Mouse (Mus musculus): ENCODE measurements at regions not wholly inside any gene's neighbourhood (a gene's known extent, or its start where the extent isn't known, plus 50 kb on each side); places are given as distances from the start of the nearest gene placed in this dataset.

DNA sequence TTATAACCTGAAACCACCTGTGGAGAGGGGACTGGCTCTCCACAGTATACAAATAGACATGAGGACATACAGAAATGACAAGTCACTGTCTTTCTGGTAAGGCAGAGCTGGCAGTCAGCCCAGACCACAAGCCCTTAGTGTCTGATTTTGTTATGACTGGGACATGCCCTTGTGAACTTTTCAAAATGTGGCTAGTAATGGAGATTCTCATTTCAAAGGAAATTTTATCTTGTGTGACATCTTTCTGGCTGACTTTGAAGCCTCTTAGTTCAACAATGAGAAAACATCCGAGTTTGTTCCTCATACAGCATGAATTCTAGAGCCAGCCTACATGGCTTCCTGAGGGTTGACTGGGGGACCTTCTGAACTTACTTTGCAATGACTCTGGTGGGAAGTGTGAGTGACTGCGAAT is 173.8 kb upstream of the Rnaseh2b start:
- DNase-seq = peak; percentile 43

DNA sequence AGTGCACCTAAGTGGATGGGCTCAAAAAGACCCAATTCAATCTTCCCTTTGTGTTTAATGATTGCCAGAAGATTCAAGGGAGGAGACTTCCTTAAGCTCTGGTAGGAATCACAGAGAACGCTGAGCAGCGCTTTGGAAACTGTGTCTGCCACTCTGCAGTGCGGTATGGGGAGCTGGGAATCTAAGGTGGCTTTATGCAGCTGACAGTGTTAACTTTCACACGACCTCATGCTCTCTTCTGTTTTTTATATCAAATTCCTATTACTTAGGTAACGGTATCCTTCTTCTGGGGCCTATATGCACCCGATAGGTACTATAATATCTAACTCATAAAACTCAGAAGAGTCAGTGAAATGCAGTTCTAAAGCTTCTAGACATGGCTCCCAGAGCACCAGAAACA is 163.5 kb upstream of the Rnaseh2b start:
- DNase-seq = no peak

GRCm38 (mm10) chr14:62132353-62132816 is 160.0 kb upstream of the Rnaseh2b start:
- no peak for DNase-seq

DNA sequence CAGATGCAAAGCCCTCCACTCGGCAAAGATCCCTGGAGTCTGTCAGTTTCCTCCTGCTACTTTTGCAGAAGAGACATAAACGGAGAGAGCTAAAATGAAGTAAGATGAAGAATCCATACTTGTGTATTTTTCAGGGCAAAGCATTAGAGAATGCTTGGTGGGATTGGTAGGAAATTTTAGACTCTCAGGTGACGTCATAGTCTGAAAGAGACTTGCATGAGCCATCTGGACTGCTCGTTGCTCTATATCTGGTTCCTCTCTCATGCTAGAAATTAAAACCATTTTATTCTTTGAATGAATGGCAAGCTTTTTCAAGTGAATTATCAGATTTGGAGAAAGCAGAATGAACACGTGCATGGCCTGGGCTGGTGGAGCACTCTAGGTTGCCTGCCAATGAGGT is 154.4 kb upstream of the Rnaseh2b start:
- DNase-seq = no peak

- DNase-seq = no peak
Observed at GRCm38 (mm10) chr14:62144385-62145030, 147.9 kb upstream of the Rnaseh2b start.

DNA sequence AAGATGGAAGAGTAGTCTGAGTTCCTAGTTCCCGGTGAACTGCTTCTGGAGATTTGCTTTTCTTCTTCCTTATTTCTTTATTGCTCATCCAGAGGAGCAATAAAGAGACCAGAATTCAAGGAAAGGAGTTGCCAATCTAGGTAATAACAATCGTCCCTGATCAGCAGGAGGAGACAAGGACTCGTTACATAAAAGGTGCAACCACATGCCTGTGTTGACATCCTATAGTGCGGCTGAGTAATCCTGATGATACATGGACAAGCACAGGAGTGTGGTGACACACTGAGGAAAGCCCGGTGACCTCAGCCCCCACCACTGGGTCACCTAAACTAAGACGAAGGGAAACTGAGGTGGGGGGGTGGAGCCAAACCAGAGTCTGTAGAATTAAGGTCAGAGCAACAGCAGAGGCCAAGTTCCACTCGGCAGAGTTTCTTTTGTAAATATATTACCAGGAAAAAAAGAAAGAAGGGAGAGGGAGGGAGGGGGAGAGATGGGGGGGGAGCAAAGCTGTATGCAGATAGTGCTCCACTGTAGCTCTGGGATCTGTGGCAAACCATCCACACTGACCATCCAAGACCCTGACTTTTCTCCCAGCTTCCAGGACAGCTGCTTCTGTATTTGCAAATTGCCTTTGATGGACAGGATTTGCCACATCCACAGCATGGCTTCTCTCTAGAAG is 135.2 kb upstream of the Rnaseh2b start:
- no peak for DNase-seq

DNA sequence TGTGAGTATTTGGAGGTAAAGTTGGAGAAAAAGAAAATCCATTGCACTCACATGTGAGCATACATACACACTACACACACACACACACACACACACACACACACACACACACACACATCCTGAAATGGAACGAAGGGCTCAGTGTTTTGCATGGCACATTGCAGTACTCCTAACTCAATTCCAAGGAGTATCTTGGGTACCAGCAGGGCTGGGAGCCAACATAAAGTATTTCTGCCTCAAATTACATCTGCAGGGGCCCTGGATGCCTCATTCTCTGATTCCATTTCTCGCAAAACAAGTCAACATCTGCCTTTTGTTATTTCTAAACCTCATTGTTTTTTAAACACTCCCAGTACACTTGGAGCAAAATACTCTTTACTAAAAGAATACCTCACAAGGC is 132.7 kb upstream of the Rnaseh2b start:
- DNase-seq = no peak

DNA sequence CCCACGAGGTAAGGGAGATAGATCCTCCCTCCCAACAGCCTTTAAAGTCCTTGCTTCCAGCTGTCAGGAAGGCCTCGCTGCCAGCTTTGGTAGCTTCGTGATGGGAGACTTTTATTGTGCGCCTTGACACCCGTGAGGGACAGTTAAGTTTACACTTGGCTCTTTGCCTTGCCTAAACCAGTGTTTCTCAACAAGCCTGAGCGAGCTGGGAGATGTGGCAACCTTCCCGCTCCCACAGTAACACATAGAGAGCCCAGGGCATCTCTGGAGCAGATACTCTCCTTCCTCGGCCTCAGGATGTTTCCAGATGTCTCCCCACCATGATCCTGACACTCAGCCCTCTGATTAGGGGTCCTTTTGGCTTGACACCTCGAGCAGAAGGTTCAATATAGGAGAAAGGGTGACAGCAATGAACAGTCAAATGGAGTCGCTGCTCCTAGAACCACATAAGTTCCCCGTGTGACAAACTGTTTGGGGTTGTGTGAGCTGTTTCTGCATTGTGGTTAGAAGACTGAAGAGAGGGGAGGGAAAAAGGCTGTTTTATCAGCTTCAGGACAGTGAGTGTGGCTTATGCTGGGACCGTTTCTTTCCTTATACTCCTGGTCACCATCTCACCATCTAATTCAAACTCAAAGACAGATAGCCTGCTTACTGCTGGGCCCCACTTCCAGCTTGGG is 129.1 kb upstream of the Rnaseh2b start:
- peak; percentile 77 for DNase-seq

DNA sequence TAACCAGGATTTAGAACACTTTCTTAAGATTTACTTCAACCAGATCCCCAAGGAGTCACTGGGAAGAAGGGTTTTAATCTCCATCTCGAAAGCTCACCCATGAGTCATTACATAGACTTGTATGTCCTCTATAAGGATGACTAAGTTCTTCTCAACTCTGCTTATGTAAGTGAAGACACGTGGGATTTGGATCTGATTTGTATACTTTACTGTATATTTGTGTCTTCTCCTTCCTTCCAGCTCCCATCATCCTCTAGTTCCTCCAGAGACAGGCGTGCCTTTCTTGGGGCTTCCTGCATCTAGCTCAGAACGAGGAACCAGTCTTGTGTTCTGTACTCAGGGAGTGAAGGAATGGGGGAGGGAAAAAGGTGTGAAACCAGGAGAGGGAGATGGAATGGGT is 127.5 kb upstream of the Rnaseh2b start:
- no peak for DNase-seq

DNA sequence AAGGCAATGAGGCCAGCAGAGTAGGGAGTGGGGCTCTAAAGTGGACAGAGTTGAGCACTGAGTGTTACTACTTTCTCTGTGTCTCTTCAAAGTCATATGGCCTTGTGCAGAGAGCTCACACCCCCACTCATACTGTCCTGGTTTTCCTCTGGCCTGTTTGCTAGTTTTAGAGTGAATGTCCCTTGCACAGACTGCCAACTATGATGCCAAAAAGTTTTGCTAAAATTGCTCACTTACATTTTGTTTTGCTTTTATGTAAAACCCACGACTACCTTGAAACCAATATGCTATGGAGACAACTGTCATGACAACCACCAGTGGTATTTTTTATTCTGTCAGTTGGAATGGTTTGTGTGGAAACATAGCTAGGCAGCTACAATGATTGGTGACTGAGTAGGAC is 126.4 kb upstream of the Rnaseh2b start:
- no peak for DNase-seq

DNA sequence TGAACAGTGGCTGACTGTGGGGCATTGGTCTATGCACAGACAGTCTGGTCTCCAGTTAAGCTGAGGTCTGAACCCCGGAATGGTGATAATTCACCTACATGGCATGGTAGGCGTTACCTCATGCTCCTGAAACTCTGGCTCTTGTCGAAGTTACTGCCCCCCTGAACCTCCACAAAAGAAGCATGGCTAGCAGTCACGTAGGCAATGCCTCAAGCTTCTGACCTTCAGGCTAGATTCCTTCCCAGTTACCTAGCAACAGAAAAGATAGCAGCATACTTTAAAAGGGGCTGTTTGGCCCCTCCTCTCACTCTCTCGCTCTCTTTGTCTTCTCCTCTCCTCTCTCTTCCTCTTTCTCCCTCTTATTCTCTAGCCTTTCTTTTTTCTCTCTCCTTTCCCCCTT is 125.8 kb upstream of the Rnaseh2b start:
- DNase-seq = no peak

DNA sequence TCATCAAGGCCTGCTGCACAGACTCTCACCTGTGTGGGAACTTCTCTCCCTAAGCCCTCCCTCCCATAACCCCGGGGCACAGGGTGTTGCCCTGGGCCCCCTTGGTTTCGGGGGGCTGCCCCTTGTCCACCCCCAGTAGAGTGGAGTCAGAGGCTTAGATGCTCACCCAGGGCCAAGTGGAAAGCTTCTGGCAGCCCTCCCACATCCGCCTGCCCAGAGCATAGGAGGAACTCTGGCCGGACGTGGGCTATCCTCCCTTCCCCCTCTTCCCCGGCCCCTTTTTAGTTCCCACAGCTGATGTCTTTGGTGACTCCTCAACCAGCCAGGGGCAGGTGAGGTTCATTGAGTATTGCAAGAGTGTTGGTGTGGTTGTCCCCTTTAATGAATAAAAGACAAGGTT is 125.3 kb upstream of the Rnaseh2b start:
- no peak for DNase-seq

GRCm38 (mm10) chr14:62168711-62169110 is 123.7 kb upstream of the Rnaseh2b start:
- DNase-seq = no peak

DNA sequence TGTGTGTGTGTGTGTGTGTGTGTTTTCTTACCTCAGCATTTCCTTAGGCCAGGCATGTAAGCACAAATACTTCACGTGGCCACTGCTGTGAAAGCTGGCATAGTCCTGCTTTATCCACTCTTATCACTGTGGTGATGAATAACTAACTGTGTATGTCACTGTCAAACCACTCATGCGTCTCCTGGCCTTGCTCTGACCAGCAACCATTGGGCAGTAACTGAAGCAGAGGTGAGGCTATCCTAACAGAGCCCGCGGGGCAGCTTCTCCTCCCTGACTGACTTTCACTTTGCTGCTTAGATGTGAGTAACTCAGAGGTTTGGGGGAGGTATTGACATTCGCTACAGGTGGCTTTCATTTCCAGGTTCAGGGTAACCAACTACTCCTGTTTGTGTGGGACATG is 122.0 kb upstream of the Rnaseh2b start:
- no peak for DNase-seq

GRCm38 (mm10) chr14:62171256-62172047 is 120.9 kb upstream of the Rnaseh2b start:
- DNase-seq = no peak

DNA sequence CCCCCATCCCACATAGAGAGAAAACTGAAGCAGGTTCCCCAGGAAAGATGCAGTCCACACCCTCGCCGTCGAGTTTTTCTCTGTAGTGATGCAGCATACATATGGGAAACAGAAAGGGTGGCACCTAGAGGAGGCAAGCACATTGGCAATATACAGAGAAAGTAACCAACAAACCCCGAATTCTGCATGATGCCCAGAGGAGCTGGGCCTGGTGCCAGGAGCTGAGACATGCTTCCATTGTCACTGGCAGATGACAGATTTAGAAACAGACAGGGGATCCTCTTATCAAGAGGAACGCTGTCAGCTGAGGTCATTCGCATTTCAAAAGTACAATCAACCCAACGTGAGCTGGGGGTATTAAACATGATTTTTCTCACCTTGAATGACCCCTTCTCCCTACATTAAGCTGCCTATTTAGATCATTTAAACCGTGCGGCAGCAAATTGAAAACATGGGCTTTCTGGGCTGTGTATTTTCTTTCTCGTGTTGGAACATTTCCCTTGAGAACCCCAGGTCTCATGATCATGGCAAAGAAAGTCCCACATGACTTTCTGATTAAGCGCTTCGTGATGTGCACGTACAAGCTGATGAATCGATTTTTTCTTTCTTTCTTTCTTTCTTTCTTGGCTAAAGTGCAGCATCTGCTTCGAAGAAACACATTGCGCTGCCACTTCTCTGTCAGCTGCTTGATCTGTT is 118.4 kb upstream of the Rnaseh2b start:
- peak; percentile 64 for DNase-seq

DNA sequence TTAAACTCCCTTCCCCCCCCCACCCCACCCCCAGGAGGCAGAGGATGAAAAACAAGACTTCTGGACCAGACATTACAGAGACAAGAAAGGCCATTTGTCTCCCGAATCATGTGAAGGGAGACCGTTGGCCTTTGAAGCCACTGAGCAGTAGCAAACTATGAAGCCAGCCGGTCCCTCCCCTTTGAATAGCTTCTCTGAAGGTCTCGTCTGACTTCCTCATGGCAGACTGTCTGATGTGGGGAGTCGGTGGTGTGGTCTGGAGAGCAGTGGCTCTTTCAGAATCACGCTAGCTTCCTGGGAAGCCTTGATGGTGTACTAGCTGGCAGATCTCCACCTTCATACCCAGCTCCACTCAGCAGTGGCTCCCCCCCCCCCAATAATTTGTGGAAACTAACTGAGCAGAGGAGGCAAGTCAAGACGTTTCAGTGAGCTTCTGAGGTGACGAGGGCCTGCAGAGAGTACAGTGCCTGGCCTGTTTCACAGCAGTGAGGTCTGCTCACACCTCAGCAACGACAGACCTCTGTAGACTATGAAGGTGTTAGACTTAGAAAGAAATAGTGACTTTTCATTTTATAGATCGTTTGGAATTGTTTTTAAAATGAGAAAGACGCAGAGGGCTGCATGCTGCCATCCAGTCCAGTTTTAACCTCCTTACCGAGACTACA is 116.9 kb upstream of the Rnaseh2b start:
- peak; percentile 11 for DNase-seq

DNA sequence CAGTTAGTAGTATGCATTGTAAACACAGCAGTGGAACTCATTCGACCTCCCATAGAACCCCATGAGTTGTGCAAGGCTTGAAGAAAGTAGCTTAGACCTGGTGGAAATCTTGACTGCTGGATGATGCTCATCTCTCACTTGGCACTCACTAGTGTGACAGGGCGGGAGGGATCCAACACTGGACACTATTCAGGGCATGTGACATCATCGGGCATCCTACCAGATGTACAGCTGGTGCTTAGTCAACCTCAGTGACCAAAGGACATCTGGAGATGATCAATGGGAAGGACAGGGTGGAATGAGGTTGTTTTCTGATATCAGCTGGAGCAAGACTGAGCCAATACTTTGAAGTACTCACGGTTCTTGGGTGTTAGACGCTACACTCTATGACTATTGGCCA is 114.9 kb upstream of the Rnaseh2b start:
- DNase-seq = peak; percentile 41

- DNase-seq = no peak
Observed at GRCm38 (mm10) chr14:62187360-62187759, 105.0 kb upstream of the Rnaseh2b start.

DNA sequence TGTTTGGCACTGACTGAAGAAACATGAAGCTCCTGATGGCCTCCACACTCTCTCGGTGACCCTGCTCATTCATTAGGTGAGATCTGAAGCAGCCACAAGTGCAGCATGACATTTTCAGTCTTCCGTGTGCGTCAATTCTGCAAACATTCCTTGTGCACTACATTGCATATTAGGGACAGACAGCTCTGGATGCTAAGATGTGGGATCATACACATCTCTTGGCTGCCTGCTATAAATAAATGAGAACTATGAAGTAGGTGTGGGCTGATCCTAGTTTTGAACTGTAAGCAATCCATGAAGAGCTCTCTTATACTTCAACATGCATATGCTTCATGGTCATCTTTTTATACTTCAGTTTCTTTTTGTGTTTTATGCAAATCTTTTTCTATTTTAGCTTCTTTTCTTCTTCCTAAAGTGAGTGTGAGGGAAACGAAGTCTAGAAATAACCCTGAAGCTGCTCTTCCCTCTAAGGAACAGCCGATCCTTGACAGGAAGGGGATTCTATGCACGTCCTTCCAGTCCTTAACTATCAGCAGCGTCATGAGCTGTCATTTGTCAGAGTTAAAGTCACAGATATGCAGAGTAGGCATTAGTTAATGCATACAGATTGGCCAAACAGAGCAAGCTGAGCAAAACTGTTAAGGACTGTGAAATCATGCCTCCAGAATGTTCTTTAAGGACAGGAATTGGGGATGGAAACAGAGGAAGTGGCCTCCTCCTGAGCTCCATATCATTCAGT is 104.1 kb upstream of the Rnaseh2b start:
- no peak for DNase-seq

GRCm38 (mm10) chr14:62191624-62192023 is 100.8 kb upstream of the Rnaseh2b start:
- no peak for DNase-seq

All from lung, postnatal 36 days (tissue).